Mouse (Mus musculus) testis, adult 2 months (tissue): Measurements from ENCODE around the gene Commd1. TPM values are rescaled to one million over a fixed set of nuclear protein-coding genes. Genes with fewer than 3 reads are reported as not detected.

Experiments
- H3K27ac ChIP-seq: fragments of 200-500 bp; 2 replicates; pipeline ENCODE4 v1.5.1; 2012; ENCODE audit warnings: low read depth, low read length; ENCODE audit not compliant: control insufficient read depth, insufficient read depth
- H3K27me3 ChIP-seq: fragments of 200-500 bp; 2 replicates; pipeline ENCODE4 v1.6.1; 2012; ENCODE audit warnings: mild to moderate bottlenecking, low read length, moderate library complexity; ENCODE audit not compliant: control insufficient read depth, insufficient read depth
- H3K36me3 ChIP-seq: fragments of 200-500 bp; 2 replicates; pipeline ENCODE4 v1.6.1; 2012; ENCODE audit warnings: mild to moderate bottlenecking, low read length; ENCODE audit not compliant: control insufficient read depth, insufficient read depth
- H3K4me1 ChIP-seq: fragments of 200-500 bp; 2 replicates; pipeline ENCODE4 v1.6.1; 2012; ENCODE audit warnings: low read length; ENCODE audit not compliant: control insufficient read depth, insufficient read depth
- H3K4me3 ChIP-seq: fragments of 200-500 bp; 2 replicates; pipeline ENCODE4 v1.5.1; 2012; ENCODE audit warnings: low read depth, mild to moderate bottlenecking, low read length, moderate library complexity, mixed read lengths; ENCODE audit not compliant: control insufficient read depth
- CTCF ChIP-seq: fragments of 200-500 bp; IDR thresholded peaks from 2 replicates; pipeline ENCODE4 v1.5.1; 2012; ENCODE audit warnings: low read depth, mild to moderate bottlenecking, inconsistent platforms, low read length, moderate library complexity; ENCODE audit not compliant: control insufficient read depth, insufficient read depth, insufficient replicate concordance
- POLR2A ChIP-seq: fragments of 200-500 bp; IDR thresholded peaks from 2 replicates; pipeline ENCODE4 v1.6.1; 2012; ENCODE audit warnings: low read depth, mild to moderate bottlenecking, inconsistent platforms, low read length, moderate library complexity; ENCODE audit not compliant: control insufficient read depth
- polyA plus RNA-seq: library from polyadenylated mRNA; depleted of rRNA; stranded (reverse); fragments of >200 nt; gene quantifications from 2 replicates; pipeline ENCODE4 v1.2.3, GENCODE M21; 2012

The Commd1 gene
- polyA plus RNA-seq, 1 experiment: 82.8 TPM

DNA sequence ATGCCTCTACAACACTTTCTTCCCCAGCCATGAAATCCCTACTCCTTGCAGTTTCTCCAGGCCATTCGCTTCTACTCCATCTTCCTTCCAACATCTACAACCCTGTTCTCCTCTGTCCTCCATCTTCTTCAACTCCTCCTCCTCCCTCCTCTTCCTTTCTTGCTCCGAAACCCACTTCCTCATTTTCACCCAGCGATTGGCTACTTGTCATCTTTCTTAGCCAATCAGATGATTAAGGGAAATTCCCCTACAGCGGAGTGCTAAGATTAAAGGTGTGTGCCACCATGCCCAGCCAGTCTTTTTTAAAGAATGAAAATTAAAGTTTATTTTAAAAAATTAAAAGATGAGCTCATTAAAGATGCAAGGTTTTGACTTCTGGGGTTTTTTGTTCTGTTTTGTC lies 35.8 kb upstream of the Commd1 start:
- no peaks in the 10 kb centered on the region for H3K27me3 ChIP-seq
- peaks cover 3% of the 10 kb centered on the region for H3K4me1 ChIP-seq
- no peak for TF ChIP-seq CTCF
- no peak for TF ChIP-seq POLR2A
- no peaks in the 10 kb centered on the region; the same call in 1 of the 2 replicates for H3K36me3 ChIP-seq
- no peak overlapping the region for H3K4me3 ChIP-seq
- H3K27ac ChIP-seq: no peak overlapping the region

DNA sequence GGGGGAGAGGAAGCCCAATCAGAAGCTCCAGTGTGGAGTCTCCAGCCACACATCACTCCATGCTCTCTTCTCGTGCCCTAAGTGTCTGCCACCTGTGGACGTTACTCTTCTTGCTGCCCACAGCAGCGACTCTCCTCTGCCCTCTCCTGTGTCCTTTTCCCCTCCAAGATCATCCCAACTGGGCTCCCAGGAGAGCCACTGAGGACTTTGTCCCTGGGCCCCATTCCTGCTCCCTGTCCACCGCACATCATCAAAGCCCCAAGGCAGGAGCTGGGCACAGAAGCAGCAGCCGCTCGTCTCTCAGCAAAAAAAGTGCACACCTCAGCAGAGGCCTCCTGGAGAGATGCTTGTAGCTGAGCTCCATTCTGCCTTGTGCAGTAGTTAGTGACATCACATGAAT lies 32.8 kb upstream of the Commd1 start:
- H3K4me1 ChIP-seq: 0 out of 2 replicates have a peak, but pooled peaks cover 2% of the 10 kb centered on the region

DNA sequence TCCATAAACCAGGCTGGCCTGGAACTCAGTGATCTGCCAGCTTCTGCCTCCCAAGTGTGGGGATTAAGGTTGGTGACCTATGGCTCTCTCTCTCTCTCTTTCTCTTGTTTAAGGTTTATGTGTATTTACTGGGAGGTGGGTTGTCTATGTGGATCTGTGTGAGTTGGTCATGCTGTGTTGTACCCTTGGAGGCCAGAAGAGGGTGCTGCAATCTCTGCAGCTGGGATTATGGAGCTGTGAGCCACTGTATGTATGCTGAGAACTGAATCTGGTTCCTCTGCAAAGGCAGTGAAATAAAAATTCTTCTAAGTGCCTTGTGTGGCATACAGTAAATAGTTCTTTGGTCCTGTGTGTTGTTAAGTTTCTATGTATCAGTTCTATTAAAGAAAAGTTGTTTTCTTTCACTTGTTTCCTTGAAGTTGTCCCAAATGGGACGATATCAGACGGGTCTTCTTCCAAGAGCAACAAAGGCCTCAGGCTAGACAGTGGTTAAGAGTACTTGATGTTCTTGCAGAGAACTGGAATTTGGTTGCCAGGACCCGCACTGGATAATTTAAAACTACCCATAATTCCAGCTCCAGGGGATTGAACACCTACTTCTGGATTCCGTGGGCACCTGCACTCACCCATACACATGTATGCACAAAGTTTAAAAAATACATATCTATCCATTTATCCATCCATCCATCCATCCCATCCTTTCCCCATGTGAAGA lies 31.6 kb upstream of the Commd1 start:
- H3K27ac ChIP-seq: no peak overlapping the region
- H3K36me3 ChIP-seq: no peaks in the 10 kb centered on the region
- TF ChIP-seq CTCF (peak; percentile 19; the same call in 1 of the 2 replicates), POLR2A (no peak)
- no peaks in the 10 kb centered on the region for H3K27me3 ChIP-seq
- no peak overlapping the region for H3K4me3 ChIP-seq
- no peaks in the 10 kb centered on the region for H3K4me1 ChIP-seq

More for the DNA sequence above, 32.8 kb upstream of the Commd1 start:
- Histone ChIP-seq H3K36me3 (no peaks in the 10 kb centered on the region; the same call in 1 of the 2 replicates), H3K27ac (no peak overlapping the region), H3K4me3 (no peak overlapping the region), H3K27me3 (no peaks in the 10 kb centered on the region)
- TF ChIP-seq CTCF: no peak
- TF ChIP-seq POLR2A: no peak

DNA sequence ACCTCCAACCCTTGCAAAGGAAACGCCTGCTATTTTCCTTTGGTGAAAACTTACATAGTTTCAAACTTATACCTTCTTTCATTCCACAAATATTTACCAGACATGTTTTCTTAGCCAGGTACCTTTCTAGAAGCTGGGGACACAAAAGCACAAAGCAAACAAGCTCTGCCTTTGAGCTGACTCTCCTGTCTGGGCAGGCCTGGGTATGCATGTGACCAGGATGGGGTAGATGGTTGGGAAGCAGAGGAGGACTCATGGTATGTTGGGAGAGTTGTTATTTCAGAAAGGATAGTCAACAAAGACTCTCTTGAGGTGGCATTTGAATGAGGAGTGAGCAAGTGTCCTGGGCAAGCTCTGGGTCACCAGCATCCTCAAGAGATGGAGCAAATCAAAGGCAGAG lies 30.9 kb upstream of the Commd1 start:
- no peaks in the 10 kb centered on the region for H3K27me3 ChIP-seq
- no peaks in the 10 kb centered on the region; the same call in 1 of the 2 replicates for H3K4me1 ChIP-seq
- no peaks in the 10 kb centered on the region for H3K36me3 ChIP-seq
- no peak for TF ChIP-seq POLR2A
- TF ChIP-seq CTCF: no peak
- no peak overlapping the region for H3K4me3 ChIP-seq
- H3K27ac ChIP-seq: no peak overlapping the region

DNA sequence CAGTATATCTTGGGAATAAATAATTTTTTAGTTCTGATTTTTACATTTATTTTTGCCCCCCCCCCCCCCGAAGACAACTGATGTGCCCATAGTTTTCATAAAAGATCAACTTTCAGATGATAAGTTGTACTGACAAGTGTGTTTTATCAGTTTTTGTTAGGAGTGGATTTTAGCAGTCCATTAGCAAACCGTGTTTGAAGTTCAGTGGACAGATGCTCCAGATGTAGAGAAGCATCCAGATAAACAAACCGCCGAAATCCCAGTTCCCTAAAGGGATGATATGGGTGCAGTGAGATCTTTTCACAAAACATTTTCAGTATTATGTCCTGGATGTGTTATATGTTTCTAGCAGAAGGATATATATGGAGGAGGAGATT lies 26.6 kb upstream of the Commd1 start:
- no peak for TF ChIP-seq CTCF
- no peak for TF ChIP-seq POLR2A
- Histone ChIP-seq H3K27me3 (no peaks in the 10 kb centered on the region), H3K27ac (no peak overlapping the region)

DNA sequence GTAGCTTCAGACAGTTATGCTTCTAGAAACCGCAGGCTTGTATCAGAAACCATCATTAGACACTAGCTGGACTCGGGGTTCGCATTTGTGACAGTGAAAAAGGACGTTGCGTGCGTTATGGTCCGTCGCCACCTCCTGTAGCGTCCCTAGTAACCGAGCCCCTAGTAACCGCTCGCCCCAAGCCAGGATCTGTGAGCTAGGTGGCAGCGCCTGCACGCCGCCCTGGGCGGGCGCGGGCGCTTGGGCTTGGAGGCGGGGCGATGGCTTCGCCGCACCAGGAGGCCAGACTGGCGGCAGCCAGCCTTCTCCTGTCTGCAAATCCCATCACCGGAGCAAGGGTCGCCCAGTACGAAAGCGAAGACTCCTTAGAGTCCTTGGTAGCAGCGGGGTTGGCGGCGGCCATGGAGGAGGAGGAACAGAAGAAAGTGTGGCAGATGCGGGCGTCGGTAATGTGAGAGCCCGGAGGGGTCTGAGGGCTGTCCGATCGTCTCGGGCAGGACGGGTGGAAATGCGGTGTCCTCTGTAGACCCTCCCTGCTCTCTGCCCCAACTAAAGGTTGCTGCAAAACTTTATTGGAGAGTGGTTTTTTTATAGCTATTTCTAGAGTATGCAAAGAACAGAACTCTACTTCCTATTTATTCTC lies 26.1 kb upstream of the Commd1 start:
- Histone ChIP-seq H3K4me1 (no peaks in the 10 kb centered on the region; the same call in 1 of the 2 replicates), H3K27me3 (no peaks in the 10 kb centered on the region)

More for the DNA sequence above, 26.6 kb upstream of the Commd1 start:
- no peaks in the 10 kb centered on the region; the same call in 1 of the 2 replicates for H3K36me3 ChIP-seq
- H3K4me3 ChIP-seq: peak overlapping the region; percentile 23
- no peaks in the 10 kb centered on the region; the same call in 1 of the 2 replicates for H3K4me1 ChIP-seq

DNA sequence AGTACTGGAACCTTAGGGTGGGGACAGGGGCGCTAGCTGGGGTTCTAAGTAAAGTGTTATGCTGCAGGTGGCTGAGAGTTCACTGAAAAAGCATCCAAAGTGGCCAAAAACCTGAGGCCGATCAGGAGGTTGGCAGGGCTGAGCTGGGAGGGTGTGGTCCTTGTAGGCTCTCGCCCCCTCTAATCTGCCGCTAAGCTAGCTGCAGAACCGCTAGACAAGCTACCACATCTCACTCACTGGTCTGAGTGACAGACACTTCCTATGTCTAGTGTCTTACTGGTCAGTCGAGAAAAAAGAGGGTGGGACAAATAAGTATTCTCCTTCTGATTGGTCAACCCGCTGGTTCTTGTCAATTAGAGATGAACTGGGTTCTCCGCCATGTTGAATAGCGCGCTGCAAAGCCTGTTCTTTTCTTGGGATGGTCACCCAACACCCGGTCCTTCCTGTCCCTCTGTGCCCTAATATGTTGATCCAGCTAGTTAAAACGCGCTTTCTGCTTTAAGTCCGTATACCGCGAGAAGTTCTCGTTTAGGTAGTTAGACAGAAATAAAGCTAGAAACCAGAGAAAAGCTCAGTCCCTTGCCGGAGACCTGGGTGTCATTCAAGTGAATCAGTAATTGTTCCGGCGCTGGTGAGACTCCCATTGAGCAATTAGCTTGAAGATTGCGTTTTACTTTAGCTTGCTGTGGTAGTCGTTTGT lies 25.4 kb upstream of the Commd1 start, which contains the start of gene Fam161a:
Fam161a (plus strand) TSS at position 51 of the 700 bp plus-strand sequence.
- TF ChIP-seq POLR2A: peak; percentile 25; the same call in 1 of the 2 replicates
- no peak for TF ChIP-seq CTCF
- no peaks in the 10 kb centered on the region for H3K27me3 ChIP-seq

More for the DNA sequence above, 26.1 kb upstream of the Commd1 start:
- peak overlapping the region; percentile 98 for H3K4me3 ChIP-seq
- peak; percentile 86 for TF ChIP-seq POLR2A
- no peak for TF ChIP-seq CTCF
- no peaks in the 10 kb centered on the region; the same call in 1 of the 2 replicates for H3K36me3 ChIP-seq
- peak overlapping the region; percentile 96 for H3K27ac ChIP-seq

More for the DNA sequence above, 25.4 kb upstream of the Commd1 start, which contains the start of gene Fam161a:
- peak within 1 kb of the TSS; percentile 98 for H3K4me3 ChIP-seq
- H3K27ac ChIP-seq: peak within 1 kb of the TSS; percentile 96
- no peaks in the 10 kb centered on the region; the same call in none of the 2 replicates for H3K36me3 ChIP-seq
- H3K4me1 ChIP-seq: no peaks in the 10 kb centered on the region; the same call in 1 of the 2 replicates
